Mouse (Mus musculus) midbrain, embryonic 13.5 days (tissue): ENCODE data around the gene Ankrd44. TPM values are rescaled to one million over a fixed set of nuclear protein-coding genes. Genes with fewer than 3 reads are reported as not detected.

Source experiments
- ATAC-seq: fragments of 200-750 bp; cut with Nextera tagmentation; 2 replicates; pipeline ENCODE4 v1.8.0; 2017; ENCODE audit warnings: mild to moderate bottlenecking, moderate TSS enrichment, moderate library complexity
- H3K27ac ChIP-seq: fragments of 300-500 bp; sonication (generic); 2 replicates; pipeline ENCODE4 v1.5.1; 2015; ENCODE audit warnings: inconsistent platforms, mild to moderate bottlenecking, moderate library complexity
- H3K27me3 ChIP-seq: fragments of 300-500 bp; sonication (generic); 2 replicates; pipeline ENCODE4 v1.6.1; 2015; ENCODE audit warnings: mild to moderate bottlenecking, inconsistent platforms
- H3K36me3 ChIP-seq: fragments of 300-500 bp; sonication (generic); 2 replicates; pipeline ENCODE4 v1.6.1; 2015; ENCODE audit warnings: mild to moderate bottlenecking, inconsistent platforms
- H3K4me1 ChIP-seq: fragments of 300-500 bp; sonication (generic); replicated peaks from 2 replicates; pipeline ENCODE4 v1.6.1; 2015; ENCODE audit warnings: inconsistent platforms
- H3K4me2 ChIP-seq: fragments of 300-500 bp; sonication (generic); replicated peaks from 2 replicates; pipeline ENCODE4 v1.6.1; 2015; ENCODE audit warnings: moderate library complexity, mild to moderate bottlenecking, inconsistent platforms
- H3K4me3 ChIP-seq: fragments of 300-500 bp; sonication (generic); replicated peaks from 2 replicates; pipeline ENCODE4 v1.5.1; 2015; ENCODE audit warnings: mild to moderate bottlenecking, inconsistent platforms
- H3K9ac ChIP-seq: fragments of 300-500 bp; sonication (generic); replicated peaks from 2 replicates; pipeline ENCODE4 v1.6.1; 2015; ENCODE audit warnings: mild to moderate bottlenecking, inconsistent platforms
- H3K9me3 ChIP-seq: fragments of 300-500 bp; sonication (generic); 2 replicates; pipeline ENCODE4 v1.6.1; 2016; ENCODE audit warnings: mild to moderate bottlenecking, inconsistent platforms
- WGBS: fragments of 180-500 bp; shearing (Covaris S2); methylation state at CpG from one replicate; pipeline ENCODE4 v1.1.7; 2015; 5-methylcytosine and 5-hydroxymethylcytosine counted together
- polyA plus RNA-seq: library from polyadenylated mRNA; unstranded; fragments of >200 nt; fragmentation: Nextera tagmentation; extraction: Ambion mirVana; gene quantifications from 2 replicates; pipeline ENCODE4 v1.2.1, GENCODE M21; 2015

The Ankrd44 gene
- polyA plus RNA-seq, 1 experiment from 2014 or later: 22.2 TPM

DNA sequence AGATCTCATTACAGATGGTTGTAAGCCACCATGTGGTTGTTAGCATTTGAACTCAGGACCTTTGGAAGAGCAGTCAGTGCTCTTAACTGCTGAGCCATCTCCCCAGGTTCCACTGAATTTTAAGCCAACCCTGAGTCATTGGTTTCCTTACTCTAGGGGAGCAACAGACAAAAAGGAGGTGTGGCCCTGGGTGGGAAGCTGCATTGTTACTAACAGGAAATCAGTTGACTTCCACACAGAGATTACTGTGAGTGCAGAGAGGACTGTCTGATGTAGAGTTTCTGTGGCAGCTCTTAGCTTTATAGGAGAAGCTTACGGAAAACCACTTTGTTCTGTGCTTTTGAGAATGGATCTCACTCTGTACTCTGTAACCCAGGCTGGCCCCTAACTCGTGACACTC, 8.7 kb upstream of the Ankrd44 start:
- Histone ChIP-seq H3K27me3 (no peaks in the 10 kb centered on the region), H3K4me2 (no peak overlapping the region), H3K9ac (no peak overlapping the region), H3K27ac (no peak overlapping the region), H3K36me3 (no peaks in the 10 kb centered on the region), H3K9me3 (no peaks in the 10 kb centered on the region), H3K4me1 (no peaks in the 10 kb centered on the region), H3K4me3 (no peak overlapping the region)
- no peak for ATAC-seq
- WGBS: 79% methylated on average over 2 of the region's 2 CpGs

DNA sequence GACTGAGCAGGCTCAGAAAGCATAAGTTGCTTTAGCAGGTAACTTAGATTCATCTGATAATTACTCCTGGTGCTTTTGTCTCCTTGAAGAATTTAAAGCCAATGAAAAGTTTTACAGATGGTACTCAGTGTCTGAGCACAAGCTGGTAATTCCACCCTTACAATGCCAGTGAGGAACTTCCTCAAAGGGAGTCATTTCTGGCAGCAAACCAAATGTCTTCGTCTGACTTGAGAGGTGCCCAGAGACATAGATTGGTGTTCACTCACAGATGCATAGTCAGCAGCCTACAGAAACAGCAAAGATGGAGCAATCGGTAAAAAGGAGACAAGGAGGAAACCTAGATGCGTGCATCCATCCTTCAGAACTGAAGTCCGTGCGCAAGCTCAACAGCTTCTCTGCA, 7.5 kb upstream of the Ankrd44 start:
- H3K4me2 ChIP-seq: no peak overlapping the region
- H3K9ac ChIP-seq: no peak overlapping the region
- no peaks in the 10 kb centered on the region for H3K4me1 ChIP-seq
- no peak overlapping the region for H3K4me3 ChIP-seq
- WGBS: 92% methylated on average over 5 of the region's 5 CpGs
- H3K36me3 ChIP-seq: no peaks in the 10 kb centered on the region
- ATAC-seq: no peak
- H3K27me3 ChIP-seq: no peaks in the 10 kb centered on the region
- H3K9me3 ChIP-seq: no peaks in the 10 kb centered on the region
- H3K27ac ChIP-seq: no peak overlapping the region

DNA sequence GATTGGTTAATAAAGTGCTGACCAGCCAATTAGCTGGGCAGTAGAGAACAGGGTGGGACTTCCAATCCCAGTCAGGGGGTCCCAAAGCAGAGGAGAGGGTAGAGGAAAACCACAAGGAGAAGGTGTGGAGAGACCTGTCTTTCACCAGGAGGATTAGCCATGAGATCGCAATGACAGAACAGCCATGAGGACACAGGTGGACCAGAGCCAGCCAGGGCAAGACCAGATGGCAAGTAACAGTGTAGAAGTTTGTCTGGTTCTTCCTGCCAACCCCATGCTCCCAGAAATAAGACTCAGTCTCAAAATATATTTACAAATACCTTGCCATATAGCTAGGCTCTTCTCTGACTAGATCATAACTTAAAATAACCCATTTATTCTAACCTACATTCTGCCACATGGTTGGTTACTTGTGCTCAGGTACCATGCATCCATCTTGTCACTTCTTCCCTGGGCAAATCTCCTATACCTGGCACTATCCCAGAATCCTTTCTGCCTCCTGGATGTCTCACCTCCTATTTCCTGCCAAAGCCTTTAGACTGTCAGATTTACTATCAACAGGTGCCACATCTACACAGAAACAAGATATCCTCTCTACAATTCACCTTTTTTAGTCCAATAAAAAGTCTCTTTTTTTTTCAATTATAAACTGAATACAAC, 6.4 kb upstream of the Ankrd44 start:
- H3K4me3 ChIP-seq: no peak overlapping the region
- H3K4me1 ChIP-seq: no peaks in the 10 kb centered on the region
- ATAC-seq: no peak
- no peaks in the 10 kb centered on the region for H3K27me3 ChIP-seq
- no peaks in the 10 kb centered on the region for H3K36me3 ChIP-seq
- no peak overlapping the region for H3K27ac ChIP-seq
- WGBS: 100% methylated on average over 1 of the region's 1 CpGs
- H3K9ac ChIP-seq: no peak overlapping the region
- H3K4me2 ChIP-seq: no peak overlapping the region
- H3K9me3 ChIP-seq: no peaks in the 10 kb centered on the region

DNA sequence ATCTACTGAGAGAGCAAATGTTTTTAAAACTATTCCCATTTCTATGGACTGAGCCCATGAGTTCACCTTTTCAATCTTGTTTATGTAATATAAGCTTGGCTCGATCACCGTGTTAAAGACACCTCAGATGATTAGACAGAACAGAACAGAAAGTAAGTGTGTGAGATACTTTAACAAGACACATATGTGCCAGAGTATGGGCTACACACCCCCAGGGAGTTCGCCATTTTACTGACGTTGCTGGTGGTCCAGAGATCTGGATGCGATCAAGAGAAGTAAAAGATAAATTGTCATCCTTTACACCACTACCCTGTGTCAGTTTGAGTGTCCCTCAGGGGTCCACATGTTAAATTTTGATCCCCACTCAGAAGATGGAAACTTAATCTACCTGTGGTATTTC, 5.0 kb upstream of the Ankrd44 start:
- no peak overlapping the region for H3K9ac ChIP-seq
- H3K4me1 ChIP-seq: peaks cover 7% of the 10 kb centered on the region
- no peak for ATAC-seq
- no peaks in the 10 kb centered on the region for H3K36me3 ChIP-seq
- no peaks in the 10 kb centered on the region for H3K27me3 ChIP-seq
- no peaks in the 10 kb centered on the region for H3K9me3 ChIP-seq
- H3K4me2 ChIP-seq: no peak overlapping the region
- no peak overlapping the region for H3K4me3 ChIP-seq
- H3K27ac ChIP-seq: no peak overlapping the region
- WGBS: 88% methylated on average over 5 of the region's 5 CpGs

- no peaks in the 10 kb centered on the region for H3K27me3 ChIP-seq
- WGBS: 75% methylated on average over 8 of the region's 8 CpGs
- H3K9ac ChIP-seq: no peak overlapping the region
- ATAC-seq: no peak
- no peak overlapping the region for H3K27ac ChIP-seq
- H3K36me3 ChIP-seq: no peaks in the 10 kb centered on the region
- H3K4me2 ChIP-seq: no peak overlapping the region
- peaks cover 7% of the 10 kb centered on the region for H3K4me1 ChIP-seq
- no peak overlapping the region for H3K4me3 ChIP-seq
- no peaks in the 10 kb centered on the region for H3K9me3 ChIP-seq
These were observed 4.5 kb upstream of the Ankrd44 start for GRCm38 (mm10) chr1:54930670-54931200.

DNA sequence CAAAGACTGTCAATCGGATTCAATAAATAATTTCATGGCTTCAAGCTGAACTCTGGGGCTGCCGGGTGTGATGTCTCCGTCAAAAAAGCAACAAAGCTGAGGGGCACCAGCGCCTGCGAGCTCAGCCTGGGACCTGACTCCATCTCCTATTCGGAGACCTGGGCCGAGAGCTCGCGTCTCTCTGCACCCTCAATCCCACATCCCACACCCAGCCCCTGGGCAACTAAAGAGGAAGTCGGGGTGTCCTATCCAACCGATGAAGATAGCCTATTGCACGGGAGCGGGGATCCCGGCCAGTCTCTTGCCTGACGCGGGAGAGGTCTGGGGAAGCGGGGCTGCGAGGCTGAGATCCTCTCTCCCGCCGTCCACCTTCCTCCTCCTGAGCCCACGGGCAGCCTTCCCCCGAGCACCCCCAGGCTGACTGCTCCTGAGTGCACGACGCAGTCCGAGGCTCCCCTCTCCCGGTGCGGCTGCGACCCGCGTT, 694 bp downstream of the Ankrd44 start:
- Histone ChIP-seq H3K4me1 (peaks cover 40% of the 10 kb centered on the region), H3K4me3 (peak overlapping the region; percentile 82), H3K9ac (peak overlapping the region; percentile 85), H3K27me3 (0 out of 2 replicates have a peak, but pooled peaks cover 7% of the 10 kb centered on the region), H3K9me3 (no peaks in the 10 kb centered on the region), H3K4me2 (peak overlapping the region; percentile 76), H3K36me3 (no peaks in the 10 kb centered on the region), H3K27ac (peak overlapping the region; percentile 95)
- peak; percentile 27; the same call in 1 of the 2 replicates for ATAC-seq
- WGBS: under 1% methylated on average over 26 of the region's 30 CpGs

DNA sequence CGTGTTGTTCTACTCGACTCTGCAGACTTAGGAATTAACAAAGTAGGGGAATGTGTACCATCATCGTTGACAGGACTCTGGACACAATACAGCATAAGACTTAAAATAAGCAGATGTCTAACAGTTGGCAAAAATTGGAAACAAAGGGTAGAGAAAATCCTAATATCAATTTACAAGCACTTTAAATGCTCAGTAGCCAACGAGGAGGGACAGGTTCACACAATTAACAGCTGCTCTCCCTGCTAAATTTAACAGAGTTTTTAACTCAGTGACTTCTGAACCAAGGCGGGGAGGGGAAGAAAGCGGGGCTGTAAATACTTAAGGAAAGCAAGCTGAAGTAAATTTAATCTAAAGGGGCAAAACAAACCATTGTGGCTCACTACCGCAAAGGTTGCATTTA, 1.4 kb downstream of the Ankrd44 start:
- H3K9me3 ChIP-seq: no peaks in the 10 kb centered on the region
- peak overlapping the region; percentile 76 for H3K4me2 ChIP-seq
- no peaks in the 10 kb centered on the region for H3K36me3 ChIP-seq
- 0 out of 2 replicates have a peak overlapping the region, but pooled peaks have one; percentile 95 for H3K27ac ChIP-seq
- 0 out of 2 replicates have a peak, but pooled peaks cover 7% of the 10 kb centered on the region for H3K27me3 ChIP-seq
- WGBS: 62% methylated on average over 7 of the region's 7 CpGs
- peak overlapping the region; percentile 82 for H3K4me3 ChIP-seq
- ATAC-seq: no peak
- peaks cover 40% of the 10 kb centered on the region for H3K4me1 ChIP-seq
- peak overlapping the region; percentile 85 for H3K9ac ChIP-seq

DNA sequence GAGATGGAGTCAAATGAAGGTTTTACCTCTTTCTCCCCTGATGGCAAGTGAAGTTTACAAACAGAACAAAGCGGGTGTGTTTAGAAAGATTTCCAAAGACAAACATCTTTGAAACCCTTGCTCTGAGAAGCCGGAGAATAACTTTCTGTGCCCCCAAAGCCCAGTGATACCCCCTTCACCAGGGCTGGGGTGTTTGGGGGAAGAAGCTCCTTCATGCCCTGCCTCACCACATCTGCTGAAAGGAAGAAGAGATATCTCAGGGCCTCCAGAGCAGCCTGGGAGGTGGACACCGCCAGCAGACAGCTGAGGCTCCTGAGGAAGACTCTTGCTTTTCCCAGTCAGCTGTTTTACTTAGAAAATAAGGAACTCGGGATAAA, 1.9 kb downstream of the Ankrd44 start:
- Histone ChIP-seq H3K4me1 (peaks cover 40% of the 10 kb centered on the region), H3K36me3 (no peaks in the 10 kb centered on the region), H3K27me3 (0 out of 2 replicates have a peak, but pooled peaks cover 7% of the 10 kb centered on the region), H3K4me3 (peak overlapping the region; percentile 82), H3K27ac (no peak overlapping the region), H3K4me2 (peak overlapping the region; percentile 76), H3K9me3 (no peaks in the 10 kb centered on the region), H3K9ac (peak overlapping the region; percentile 85; the same call in 1 of the 2 replicates)
- WGBS: 92% methylated on average over 4 of the region's 4 CpGs
- no peak for ATAC-seq

DNA sequence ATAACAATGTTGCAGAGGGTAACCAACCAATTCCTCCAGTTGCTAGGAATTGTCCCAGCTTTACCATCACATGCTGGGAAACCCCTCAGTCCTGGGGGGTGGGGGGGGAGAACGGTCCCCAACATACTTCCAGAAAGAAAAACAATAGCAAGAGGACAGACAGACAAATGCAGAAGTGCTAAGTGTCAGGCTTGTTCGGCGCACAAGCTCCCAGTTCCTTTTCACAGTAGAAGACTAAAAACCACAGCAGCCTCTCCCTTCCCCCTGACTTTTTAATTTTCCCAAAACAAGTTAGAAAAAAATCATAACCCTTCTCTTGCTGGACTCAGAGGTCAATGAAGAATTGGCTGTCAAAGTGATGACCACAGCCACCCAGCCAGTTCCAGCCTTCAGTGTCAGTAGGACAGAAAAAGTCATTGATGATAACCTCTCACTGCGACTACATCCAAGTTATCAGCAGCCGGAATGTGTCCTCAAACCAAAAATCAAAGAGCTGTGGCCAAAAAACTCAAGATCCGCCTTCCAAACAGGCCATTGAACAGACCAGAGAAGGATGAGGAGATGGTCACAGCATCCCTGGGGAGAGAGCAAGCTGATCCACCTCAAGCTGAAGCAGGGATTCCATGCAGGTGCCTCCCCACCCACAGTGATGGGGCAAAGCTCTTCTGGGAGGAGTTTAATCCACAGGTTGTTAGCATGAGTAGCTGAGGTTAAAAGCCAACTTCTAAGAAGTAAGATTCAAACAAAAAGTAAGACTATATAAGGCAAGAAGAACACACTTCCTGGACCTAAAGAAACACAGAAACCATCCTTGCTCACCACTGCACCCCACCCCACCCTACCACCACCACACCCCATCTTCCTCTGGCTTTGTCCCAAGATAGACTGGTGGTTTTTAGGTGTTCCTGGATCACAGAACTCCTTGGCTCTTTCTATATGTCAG, 2.5 kb downstream of the Ankrd44 start:
- Histone ChIP-seq H3K36me3 (no peaks in the 10 kb centered on the region), H3K27me3 (0 out of 2 replicates have a peak, but pooled peaks cover 7% of the 10 kb centered on the region), H3K9me3 (no peaks in the 10 kb centered on the region), H3K27ac (no peak overlapping the region), H3K4me3 (0 out of 2 replicates have a peak overlapping the region, but pooled peaks have one; percentile 82), H3K4me1 (peaks cover 40% of the 10 kb centered on the region), H3K4me2 (peak overlapping the region; percentile 76; the same call in 1 of the 2 replicates), H3K9ac (no peak overlapping the region)
- WGBS: 86% methylated on average over 6 of the region's 6 CpGs
- ATAC-seq: no peak

DNA sequence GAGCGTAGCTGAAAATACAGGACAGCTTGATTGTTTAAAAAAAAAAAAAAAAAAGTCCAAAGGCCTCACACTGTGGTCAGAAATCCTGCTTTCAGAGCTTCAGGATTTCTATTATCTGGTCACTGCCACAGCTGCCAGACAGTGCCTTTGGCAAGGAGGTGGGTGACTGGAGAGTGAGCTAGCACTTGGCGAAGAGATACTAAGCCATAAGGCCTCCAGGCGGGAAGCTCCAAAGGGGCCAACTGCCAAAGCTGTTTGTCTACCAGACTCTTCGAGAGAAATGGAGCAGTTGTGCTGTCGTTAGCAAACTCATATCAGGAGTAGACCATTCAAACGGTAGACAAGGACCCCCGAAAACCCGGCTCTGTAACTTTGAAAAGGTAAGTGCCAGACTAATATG, 3.5 kb downstream of the Ankrd44 start:
- 0 out of 2 replicates have a peak, but pooled peaks cover 7% of the 10 kb centered on the region for H3K27me3 ChIP-seq
- H3K9ac ChIP-seq: no peak overlapping the region
- peak overlapping the region; percentile 6; the same call in 1 of the 2 replicates for H3K4me2 ChIP-seq
- peaks cover 40% of the 10 kb centered on the region for H3K4me1 ChIP-seq
- ATAC-seq: no peak
- H3K36me3 ChIP-seq: no peaks in the 10 kb centered on the region
- H3K27ac ChIP-seq: no peak overlapping the region
- H3K9me3 ChIP-seq: no peaks in the 10 kb centered on the region
- H3K4me3 ChIP-seq: no peak overlapping the region
- 85% methylated on average over 8 of the region's 8 CpGs for WGBS

- no peak overlapping the region for H3K4me3 ChIP-seq
- ATAC-seq: no peak
- peaks cover 40% of the 10 kb centered on the region for H3K4me1 ChIP-seq
- H3K4me2 ChIP-seq: 0 out of 2 replicates have a peak overlapping the region, but pooled peaks have one; percentile 6
- H3K9ac ChIP-seq: no peak overlapping the region
- 81% methylated on average over 12 of the region's 12 CpGs for WGBS
- H3K27me3 ChIP-seq: 0 out of 2 replicates have a peak, but pooled peaks cover 7% of the 10 kb centered on the region
- H3K9me3 ChIP-seq: no peaks in the 10 kb centered on the region
- H3K36me3 ChIP-seq: no peaks in the 10 kb centered on the region
- no peak overlapping the region for H3K27ac ChIP-seq
These were observed 4.1 kb downstream of the Ankrd44 start for GRCm38 (mm10) chr1:54922025-54922574.
